Mouse (Mus musculus): Measurements from ENCODE around the gene Lclat1.

- no peak for TF ChIP-seq CTCF (IDR thresholded peaks at IDR 0.05; ENCODE audit: control insufficient read depth, insufficient read depth, low read length)
- no peak for TF ChIP-seq POLR2A (IDR thresholded peaks at IDR 0.05; ENCODE audit: borderline replicate concordance, control insufficient read depth, low read depth, low read length)
Measured at GRCm38 (mm10) chr17:73213187-73213586, 105.4 kb downstream of the Lclat1 start.

Data from bone marrow, adult 2 months (tissue).